Mouse (Mus musculus) left cerebral cortex, adult 18-20 months (tissue): ENCODE data around the gene Nat14. TPM values are rescaled to one million over a fixed set of nuclear protein-coding genes. Genes with fewer than 3 reads are reported as not detected.

ENCODE experiments used
- DNase-seq, 2 experiments: peaks; one replicate each; pipeline ENCODE4 v3.0.0; 2021 to 2022; ENCODE audit warnings: low spot score in 2 of 2, mixed read lengths in 1 of 2
- total RNA-seq, 2 experiments: library from RNA; stranded (reverse); gene quantifications; 2 replicates each; pipeline ENCODE4 v1.2.3; 2021

The Nat14 gene
- total RNA-seq, 2 experiments from 2014 or later: 104 TPM

- DNase-seq: no peak
These were observed 2.7 kb upstream of the Nat14 start for GRCm38 (mm10) chr7:4919096-4919495.

DNA sequence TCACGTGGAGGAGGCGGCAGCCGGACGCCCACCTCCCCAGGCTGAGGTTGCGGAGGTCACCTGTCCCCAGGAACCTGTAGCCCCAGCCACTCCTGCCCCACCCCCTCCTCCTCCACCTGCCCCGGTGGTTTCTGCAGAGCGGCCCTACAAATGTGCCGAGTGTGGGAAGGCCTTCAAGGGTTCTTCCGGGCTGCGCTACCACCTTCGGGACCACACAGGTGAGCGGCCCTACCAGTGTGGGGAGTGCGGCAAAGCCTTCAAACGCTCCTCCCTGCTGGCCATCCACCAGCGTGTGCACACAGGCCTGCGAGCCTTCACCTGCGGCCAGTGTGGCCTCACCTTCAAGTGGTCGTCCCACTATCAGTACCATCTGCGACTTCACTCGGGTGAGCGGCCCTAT is 1.9 kb upstream of the Nat14 start:
- DNase-seq: no peak

DNA sequence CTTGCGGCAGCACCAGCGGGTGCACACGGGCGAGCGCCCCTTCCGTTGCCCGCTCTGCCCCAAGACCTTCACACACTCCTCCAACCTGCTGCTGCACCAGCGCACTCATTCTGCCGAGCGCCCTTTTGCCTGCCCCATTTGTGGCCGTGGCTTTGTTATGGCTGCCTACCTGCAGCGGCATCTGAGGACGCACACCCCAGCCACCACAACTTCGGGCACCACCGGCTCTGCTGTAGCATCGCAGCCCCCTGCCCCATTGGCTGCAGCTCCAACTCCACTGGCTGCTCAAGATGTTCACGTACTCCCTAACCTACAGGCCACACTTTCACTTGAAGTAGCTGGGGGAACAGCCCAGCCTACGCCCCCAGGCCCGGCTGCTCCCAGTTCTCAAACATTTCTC is 1.3 kb upstream of the Nat14 start:
- DNase-seq: no peak

DNA sequence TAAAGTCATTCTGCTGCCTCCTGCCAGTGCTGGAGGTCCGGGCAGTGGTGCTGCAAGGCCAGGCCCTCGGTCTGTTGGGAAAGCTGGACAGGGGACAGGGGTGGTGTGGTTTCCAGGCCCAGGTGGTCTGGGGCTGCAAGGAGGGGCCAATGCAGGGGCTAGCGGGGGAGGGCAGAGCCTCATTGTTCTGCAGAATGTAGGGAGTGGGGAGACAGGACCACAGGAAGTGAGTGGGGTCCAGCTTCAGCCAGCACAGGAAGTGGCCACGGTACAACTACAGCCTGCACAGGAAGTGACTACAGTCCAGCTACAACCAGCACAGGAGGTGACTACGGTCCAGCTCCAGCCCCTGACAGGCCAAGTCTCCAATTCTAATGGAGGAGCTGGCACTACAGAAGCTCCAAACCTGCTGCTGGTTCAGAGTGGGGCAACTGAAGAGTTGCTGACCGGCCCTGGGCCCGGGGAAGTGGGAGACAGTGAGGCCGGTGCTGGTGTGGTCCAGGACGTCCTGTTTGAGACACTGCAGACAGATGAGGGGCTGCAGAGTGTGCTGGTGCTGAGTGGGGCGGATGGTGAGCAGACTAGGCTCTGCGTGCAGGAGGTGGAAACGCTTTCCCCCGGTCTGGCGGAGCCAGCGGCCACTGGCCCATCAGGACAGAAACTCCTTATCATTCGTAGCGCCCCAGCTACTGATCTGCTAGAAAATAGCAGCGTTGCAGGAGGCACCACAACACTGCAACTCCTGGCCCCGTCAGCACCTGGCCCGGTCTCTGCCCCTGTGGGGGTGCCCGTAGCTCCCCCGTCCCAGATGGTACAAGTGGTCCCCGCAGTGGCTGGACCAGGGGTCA is 628 bp upstream of the Nat14 start:
- no peak for DNase-seq

DNA sequence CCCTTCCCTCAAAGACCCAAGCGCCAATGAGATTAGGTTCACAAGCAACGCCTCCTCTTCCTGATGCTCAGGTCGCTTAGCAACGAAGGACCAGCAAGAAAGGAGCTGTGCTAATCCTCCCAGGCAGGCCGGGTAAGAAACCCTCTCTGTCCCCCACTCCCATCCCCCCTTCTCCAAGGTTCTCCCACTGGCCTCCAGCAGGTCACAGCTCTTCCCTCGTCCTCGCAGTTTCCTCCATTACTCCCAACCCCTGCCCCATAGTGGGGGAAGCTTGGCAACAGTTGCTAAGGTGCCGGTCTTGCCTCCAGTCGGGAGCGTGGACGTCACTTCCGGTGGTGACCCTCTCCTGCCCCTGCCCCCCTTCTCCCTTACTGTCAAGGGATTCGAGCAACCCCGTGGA is 680 bp downstream of the Nat14 start:
- peak; percentile 81 to 88 for DNase-seq

DNA sequence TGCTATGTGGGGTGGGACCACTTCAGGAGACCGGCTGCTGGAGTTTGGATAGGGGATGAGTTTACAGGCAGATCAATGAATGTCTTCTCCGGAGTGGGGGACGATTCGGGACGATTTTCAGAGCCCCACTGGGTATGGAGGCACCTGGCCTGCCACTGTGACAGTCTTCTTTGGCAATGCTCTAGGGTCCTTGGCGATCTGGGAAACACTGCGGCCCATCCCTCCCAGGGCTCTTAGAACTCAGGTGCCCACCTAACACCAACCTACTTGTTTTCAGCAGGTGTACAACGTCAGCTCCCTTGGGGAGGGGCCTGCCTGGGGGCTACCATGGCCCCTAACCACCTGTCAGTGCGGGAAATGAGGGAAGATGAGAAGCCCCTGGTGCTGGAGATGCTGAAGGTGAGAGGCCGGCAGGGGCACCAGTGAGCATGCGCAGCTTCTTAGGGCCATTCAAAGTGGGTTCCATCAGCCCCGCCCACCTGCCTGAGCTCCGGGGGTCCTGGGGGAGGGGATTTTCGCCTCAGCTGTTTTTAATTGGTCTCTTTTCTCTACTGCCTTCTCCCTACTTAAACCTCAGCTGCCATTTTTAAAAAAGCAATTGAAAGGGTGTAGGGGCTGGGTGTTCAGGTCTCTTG is 1.2 kb downstream of the Nat14 start:
- DNase-seq: peak in 1 of 2 experiments; percentile 73

DNA sequence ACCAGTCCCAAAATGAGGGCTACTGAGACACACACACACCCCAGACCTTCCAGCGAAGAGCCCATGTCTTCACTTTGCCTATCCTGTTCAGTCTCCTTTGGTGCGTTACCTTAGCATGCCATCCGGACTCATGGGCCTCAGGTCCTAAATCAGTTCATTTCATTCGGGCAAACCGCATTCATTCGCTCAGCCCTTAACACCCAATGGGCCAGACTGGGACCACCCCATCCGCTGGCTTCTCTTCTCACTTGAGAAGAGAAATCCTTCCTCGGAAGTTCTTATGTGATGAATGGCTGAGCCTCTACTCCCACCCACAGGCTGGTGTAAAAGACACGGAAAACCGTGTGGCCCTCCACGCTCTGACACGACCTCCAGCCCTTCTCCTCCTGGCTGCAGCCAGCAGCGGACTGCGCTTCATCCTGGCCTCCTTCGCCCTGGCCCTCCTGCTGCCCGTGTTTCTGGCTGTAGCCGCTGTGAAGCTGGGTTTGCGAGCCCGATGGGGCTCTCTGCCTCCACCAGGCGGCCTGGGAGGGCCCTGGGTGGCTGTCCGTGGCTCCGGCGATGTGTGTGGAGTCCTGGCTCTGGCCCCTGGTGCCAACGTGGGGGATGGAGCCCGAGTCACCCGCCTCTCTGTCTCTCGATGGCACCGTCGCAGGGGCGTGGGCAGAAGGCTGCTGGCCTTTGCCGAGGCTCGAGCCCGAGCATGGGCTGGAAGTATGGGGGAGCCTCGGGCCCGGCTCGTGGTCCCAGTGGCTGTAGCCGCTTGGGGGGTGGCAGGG is 1.9 kb downstream of the Nat14 start:
- peak in 1 of 2 experiments; percentile 68 for DNase-seq

- no peak for DNase-seq
These were observed 2.7 kb downstream of the Nat14 start for GRCm38 (mm10) chr7:4924483-4924882.

GRCm38 (mm10) chr7:4924891-4925301 is 3.1 kb downstream of the Nat14 start:
- no peak for DNase-seq

DNA sequence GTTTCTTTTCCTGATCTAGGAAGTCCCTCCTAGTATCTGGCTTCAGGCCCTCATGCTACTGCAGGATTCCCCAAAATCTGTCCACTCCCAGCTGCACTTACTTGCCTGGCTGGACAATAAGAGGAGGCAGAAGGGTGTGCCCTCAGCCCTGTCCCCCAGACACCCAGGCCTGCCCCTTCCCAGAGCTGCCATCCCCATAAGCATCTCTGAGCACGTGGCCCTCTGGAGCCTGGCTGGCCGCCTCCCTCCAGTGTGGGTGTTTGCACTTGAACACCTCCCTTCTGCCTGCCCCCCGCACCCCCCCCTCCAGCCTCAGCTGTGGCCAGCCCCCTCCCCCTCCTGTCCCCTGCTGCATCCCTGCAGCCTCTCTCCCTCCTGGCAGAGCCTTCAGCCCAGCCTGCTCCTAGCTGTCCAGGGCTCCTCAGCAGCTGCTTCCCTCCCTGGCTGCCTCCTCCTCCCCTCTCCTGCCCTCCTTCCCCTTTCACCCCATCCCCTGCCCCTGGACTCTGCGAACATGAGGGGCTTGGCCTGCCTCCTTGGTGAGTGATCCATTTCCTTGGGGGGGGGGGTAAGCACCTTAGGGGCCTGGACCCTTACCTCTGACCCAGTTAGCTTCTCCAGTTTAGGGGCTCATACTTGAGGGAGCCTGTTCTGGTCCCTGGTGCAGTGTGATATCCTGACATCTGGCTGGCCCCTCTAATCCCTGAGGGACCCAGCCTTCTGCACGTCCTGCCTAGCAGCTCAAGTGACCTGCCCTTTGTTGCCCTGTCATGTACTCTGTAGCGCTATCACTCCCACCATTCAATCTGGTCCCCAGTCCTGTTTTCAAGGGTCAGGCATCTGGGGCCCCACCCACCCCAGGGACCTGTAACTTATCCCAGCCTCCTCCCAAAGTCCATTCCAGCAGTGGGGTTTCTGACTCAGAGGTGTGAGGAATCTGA is 3.9 kb downstream of the Nat14 start, which contains the start of gene Ssc5d:
TSS of gene Ssc5d (plus strand) at position 345 of the 941 bp plus-strand sequence.
- no peak for DNase-seq

- DNase-seq: no peak
These were observed 5.0 kb downstream of the Nat14 start for GRCm38 (mm10) chr7:4926849-4927248.

DNA sequence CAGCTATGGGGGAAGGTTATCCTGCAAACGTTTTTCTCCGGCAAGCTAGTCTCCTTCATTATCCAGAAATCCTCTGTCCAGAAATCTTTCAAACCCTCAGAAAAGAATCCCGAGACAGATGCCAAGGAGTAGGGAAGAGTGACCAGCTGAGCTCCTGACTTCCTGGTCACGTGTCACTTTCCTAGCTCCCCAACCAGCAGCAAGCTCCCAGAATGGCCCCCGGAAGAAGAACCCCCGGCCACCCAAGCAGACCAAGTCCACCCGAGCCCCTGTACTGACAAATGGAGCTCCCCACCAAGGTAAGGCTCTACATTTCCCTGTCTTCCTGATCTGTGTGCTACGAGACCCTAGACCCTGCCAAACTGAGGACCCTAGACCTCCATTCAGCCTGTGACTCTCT is 5.9 kb downstream of the Nat14 start:
- no peak for DNase-seq

DNA sequence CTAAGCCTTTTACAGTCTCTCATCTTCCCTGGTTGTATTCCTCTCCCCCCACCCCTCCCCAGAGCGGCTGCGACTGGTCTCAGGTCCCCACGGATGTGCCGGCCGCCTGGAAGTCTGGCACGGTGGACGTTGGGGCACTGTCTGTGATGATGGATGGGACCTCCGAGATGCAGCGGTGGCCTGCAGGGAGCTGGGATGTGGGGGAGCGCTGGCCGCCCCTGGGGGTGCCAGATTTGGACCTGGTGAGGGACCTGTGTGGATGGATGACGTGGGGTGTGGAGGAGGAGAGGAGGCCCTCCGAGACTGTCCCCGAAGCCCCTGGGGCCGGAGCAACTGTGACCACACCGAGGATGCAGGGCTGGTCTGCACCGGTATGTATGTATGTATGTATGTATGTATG is 6.5 kb downstream of the Nat14 start:
- DNase-seq: no peak

GRCm38 (mm10) chr7:4933103-4933502 is 11.3 kb downstream of the Nat14 start:
- no peak for DNase-seq

GRCm38 (mm10) chr7:4934160-4934914 is 12.5 kb downstream of the Nat14 start:
- no peak for DNase-seq

DNA sequence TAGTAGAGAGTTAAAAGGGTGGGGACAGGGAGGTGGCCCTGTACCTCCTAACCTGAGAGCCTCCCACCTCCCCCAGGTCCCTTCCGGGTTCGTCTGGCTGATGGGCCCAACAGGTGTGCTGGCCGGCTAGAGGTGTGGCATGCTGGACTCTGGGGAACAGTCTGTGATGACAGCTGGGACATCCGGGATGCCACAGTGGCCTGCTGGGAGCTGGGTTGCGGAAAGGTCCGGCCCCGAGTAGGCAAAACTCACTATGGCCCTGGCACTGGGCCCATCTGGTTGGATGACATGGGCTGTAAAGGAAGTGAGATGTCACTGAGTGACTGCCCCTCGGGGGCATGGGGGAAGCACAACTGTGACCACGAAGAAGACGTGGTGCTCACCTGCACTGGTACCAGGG is 15.0 kb downstream of the Nat14 start:
- no peak for DNase-seq

DNA sequence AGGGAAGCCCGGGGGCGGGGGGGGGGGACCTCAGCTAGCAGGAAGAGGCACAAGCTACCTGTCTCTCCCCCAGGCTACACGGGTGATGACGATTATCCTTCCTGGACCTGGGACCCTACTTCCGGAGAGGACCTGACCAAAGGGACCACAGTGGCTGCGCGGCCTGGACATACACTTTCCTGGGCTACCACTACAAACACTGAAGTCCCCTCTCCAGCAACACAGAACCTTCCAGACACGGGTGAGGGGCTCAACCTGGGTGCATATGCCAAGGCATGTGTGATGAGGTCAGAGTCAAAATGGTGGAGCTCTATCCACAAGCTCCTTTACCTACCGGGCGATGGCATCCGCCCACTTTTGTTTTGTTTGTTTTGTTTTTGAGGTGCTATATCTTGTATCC is 15.6 kb downstream of the Nat14 start:
- no peak for DNase-seq

GRCm38 (mm10) chr7:4938456-4938855 is 16.6 kb downstream of the Nat14 start:
- peak; percentile 60 to 73 for DNase-seq

- DNase-seq: peak; percentile 69 to 88
These were observed 18.2 kb downstream of the Nat14 start for GRCm38 (mm10) chr7:4940068-4940479.

DNA sequence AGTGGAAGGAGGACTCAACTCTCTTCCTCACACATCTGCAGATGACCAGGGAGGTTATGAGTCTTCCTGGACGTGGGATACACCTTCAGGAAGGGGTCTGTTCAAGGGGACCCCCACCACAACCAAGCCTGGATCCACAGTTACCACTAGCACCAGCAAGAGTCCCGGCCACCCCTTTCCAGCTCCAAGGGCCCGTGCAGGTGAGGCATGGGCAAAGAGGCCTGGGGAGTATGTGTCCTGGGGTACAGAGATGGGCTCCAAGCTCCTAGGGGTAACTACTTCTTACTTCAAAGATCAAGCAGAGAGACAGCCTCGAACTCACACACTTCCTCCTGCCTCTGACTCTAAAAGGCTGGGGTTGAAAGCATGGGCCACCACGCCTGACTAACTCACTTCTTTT is 20.8 kb downstream of the Nat14 start:
- no peak for DNase-seq
